Mouse (Mus musculus) left cerebral cortex, adult 11 months (tissue): ENCODE data around the gene Spata46.

Experiments
- DNase-seq: peaks from one replicate; pipeline ENCODE4 v3.0.0; 2022; ENCODE audit warnings: low spot score

The Spata46 gene

DNA sequence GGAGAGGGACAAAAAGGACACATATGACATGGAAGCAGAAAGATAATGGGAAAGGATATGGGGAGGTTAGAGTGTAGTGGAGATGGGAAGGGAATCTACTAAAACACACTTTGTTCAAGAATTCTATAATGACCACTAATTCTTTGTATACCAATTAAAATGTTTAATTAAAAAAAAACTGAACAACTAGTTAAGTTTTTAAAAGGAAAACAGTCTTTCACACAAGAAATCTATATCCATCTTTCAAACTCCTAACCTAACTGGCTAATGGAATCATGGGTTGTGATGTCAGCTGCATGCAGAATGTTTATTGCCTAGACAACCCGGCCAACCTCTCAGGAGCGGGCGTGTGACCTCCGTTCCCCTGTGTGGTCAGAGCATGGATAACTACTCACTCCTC is at the start of gene Spata46:
Spata46 (plus strand) TSS at position 301 of the 400 bp plus-strand sequence.
- DNase-seq = no peak

DNA sequence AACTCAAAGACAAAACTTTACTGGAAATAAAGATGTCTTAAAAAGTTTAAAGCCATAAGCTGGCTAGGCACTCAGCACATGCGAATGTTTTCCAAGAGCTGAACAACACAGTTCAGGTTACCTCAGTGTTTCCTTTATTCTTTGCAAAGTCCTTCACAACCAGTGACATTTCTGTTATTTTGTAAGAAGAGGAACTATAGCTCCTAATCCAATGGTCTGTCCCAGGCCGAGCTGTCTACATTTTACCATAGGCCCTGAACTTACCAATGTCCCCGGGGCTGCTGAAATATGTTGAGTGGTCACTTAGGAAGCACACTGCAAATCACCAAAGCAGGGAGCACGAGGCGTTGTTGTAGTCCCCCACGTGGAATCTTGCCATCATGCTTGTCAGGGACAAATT is 38.3 kb upstream of the Spata46 start:
- no peak for DNase-seq

GRCm38 (mm10) chr1:170270696-170271095 is 37.9 kb upstream of the Spata46 start:
- DNase-seq = no peak

DNA sequence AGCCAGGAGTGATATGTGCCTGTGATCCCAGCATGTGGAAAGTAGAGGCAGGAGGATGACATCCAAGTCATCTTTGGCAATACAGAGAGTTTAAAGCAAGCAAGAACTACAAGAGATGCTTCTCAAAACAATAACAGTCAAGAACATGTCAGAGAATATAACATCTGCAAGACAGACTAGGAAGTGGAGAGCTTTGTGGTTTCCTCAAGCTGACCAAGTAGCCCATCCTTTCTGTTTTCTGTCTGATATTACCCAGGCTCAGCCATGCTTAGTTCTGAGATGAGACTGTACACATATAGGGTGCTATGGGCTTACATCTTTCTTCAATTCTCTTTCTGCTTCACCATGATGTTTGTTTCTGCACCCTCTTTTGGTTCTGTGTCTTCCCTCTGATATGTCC is 35.4 kb upstream of the Spata46 start:
- no peak for DNase-seq

- no peak for DNase-seq
Observed at GRCm38 (mm10) chr1:170277016-170277415, 31.6 kb upstream of the Spata46 start, which contains the start of gene Sh2d1b1. Sh2d1b1 (plus strand) TSS chr1:170277320.

DNA sequence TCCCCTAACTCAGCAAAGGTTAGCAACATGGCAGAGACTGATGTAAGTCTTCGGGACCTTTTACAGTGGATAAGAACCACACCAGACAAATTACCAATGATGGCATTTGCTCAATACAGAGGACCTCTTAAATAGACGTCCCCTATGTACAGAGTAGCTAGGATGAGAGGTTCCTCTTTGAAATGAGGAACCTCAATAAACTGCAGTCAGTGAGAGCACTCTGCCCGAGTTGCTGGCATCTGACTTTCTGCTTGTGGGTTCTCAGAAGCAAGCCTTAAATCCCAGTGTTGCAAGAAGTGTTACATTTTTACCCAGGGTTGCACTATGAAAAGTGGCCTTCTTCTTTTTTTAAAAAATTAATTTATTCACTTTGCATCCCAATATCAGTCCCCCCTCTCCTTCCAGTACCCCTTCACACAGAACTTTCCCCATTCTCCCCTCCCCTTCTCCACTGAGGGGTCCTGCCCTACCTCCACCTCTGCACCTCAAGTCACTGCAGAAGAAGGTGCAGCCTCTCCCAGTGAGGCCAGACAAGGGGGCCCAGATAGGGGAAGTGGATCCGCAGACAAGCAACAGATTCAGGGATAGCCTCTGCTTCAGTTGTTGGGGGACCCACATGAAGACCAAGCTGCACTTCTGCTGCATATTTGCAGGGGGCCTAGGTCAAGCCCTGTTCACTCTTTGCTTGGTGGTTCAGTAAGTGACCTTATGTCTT is 26.0 kb upstream of the Spata46 start:
- DNase-seq = no peak

- DNase-seq = peak; percentile 61
Observed at GRCm38 (mm10) chr1:170292239-170292951, 16.2 kb upstream of the Spata46 start.

DNA sequence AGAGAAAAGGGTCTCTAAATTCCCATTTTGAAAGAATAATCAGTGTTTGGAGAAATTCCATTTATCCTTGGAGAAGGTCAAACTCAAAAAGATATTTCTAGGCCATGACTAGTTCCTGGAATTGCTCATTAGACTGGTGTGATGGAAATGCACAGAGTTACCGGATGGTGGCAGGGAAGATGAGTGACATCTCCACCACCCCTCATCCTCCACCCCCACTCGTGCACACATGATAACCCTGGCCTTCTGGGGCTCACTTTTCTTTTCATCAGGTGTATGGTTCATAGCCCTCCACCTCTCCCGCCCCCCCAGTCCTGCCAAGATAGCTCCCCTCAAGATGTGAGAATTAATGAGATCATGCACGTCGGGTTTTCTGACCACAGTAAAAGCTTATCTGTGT is 15.3 kb upstream of the Spata46 start:
- DNase-seq = no peak

- no peak for DNase-seq
Observed at GRCm38 (mm10) chr1:170294786-170295570, 13.6 kb upstream of the Spata46 start.

DNA sequence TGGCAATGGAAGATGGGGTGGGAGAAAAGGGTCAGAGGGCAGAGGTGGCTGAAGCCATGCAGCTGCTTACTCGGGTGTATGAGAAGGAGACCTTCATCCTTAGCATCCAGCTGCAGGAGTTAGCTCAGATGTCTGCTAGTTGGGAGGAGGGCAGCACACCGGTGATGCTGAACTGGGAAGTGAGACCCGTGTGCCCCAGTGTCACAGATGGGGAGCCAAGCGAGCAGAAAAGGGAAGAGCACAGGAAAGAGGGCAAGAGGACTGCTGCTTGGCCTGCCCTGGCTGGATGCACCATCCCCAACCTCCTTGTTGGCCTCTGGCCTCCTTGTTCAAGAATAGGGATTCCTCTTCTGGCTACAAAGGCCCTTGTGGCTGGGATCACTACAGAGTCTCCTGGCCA is 9.1 kb upstream of the Spata46 start:
- no peak for DNase-seq

GRCm38 (mm10) chr1:170301686-170302085 is 6.9 kb upstream of the Spata46 start:
- DNase-seq = no peak

DNA sequence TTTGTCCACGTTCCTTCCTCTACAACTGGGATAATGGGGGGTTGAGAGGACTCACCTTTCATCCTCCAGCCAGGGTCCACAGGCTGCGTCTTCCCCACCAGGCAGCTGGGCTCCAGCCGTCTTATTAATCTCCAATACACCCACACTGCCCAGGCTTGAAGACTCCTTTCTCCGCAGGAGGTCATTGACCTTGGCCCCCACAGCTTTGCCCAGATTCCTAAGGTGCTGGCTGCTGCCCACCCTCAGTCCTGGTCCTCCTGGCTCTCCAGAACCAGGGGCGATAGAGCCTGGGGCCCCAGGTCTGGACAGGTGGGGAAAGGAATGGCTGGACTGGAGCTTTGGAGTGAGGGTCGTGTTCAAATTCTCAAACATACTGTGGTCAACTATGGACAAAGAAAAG is 6.1 kb upstream of the Spata46 start:
- DNase-seq = no peak

DNA sequence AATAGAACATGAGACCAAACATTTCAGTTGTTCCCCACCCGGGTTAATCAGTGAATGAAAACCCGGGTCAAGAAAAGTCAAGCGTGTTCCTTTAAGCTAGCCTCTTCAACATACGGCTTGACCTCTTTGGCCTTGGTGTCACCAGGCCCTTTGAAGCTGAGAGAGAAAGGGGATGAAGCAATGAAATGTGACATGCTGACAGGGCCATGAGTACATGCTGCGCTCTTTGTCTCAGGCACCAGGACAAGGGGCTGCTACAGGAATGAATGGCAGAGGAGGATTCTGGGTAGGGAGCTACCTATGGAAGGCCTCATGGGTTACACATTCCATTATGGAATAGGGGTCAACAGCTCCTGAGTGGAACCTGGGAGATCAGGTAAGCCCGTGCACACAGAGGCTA is 5.5 kb upstream of the Spata46 start:
- no peak for DNase-seq

DNA sequence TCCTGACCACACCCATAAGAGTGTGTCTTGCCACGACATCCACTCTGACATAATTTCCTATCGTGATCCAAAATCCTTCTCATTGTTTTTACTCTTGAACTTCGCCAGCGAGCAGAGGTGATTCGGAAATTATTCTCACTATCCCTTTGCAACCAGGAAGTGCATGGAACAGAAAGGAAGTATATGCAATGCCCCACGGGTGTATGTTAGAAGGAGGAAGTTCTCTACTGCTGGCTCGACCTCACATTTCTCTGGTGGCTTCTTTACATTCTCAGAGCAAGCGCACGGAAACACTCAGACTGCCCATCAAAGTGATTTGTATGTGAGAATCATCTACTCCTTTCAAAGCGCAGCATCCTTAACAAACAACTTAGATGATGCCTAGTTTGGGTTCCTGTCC is 3.6 kb upstream of the Spata46 start:
- no peak for DNase-seq

- no peak for DNase-seq
Observed at GRCm38 (mm10) chr1:170306232-170306631, 2.4 kb upstream of the Spata46 start, which contains the start of gene Gm7694. Gm7694 (minus strand) TSS chr1:170306332.

DNA sequence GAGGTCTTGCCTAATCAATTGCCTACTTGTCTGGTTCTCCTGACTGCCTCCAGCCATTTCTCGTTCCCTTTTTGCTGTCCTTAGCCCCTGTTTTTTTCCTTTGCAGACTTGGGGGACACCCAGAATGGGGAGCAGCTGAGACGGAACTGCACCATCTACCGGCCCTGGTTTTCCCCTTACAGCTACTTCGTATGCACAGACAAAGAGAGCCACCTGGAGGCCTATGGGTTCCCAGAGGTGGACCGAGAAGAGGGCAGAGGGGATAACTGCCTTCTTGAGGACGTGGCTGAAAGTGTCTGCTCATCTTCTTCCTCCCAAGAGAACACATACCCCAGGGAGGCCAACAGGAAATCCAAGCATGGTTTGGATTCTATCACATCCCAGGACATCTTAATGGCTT is 2.8 kb downstream of the Spata46 start:
- DNase-seq = no peak

GRCm38 (mm10) chr1:170322046-170322445 is 13.4 kb downstream of the Spata46 start:
- no peak for DNase-seq

- DNase-seq = no peak
Observed at GRCm38 (mm10) chr1:170323001-170323400, 14.4 kb downstream of the Spata46 start.

GRCm38 (mm10) chr1:170324312-170324711 is 15.7 kb downstream of the Spata46 start:
- no peak for DNase-seq

DNA sequence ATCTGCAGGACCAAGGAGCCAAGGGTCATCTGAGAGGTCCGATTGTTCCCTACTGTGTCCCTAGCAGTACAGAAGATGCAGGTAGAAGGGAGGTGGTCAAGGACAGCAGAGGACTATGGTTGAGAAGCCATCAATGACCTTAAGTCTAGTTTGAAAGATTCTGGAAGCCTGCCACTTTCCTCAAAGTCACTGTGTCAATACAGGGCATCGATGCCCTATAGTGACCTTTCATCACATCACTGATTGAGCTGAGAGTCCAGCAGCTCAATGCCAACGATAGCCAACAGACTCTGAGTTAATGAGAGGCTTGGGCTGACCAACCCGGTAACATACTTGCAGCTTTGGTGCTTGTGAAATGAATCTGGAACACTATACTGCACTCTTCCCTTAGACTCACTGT is 16.7 kb downstream of the Spata46 start:
- no peak for DNase-seq

GRCm38 (mm10) chr1:170331926-170332325 is 23.3 kb downstream of the Spata46 start:
- no peak for DNase-seq

GRCm38 (mm10) chr1:170332775-170333174 is 24.2 kb downstream of the Spata46 start:
- DNase-seq = no peak

- no peak for DNase-seq
Observed at GRCm38 (mm10) chr1:170339943-170340342, 31.3 kb downstream of the Spata46 start.
